Mouse (Mus musculus): ENCODE measurements around the gene Ccnc. TPM values are rescaled to one million over a fixed set of nuclear protein-coding genes. Genes with fewer than 3 reads are reported as not detected.
A peak's percentile ranks its signal among the peaks of the same experiment; 100 is the strongest.

Ccnc gene
- polyA plus RNA-seq (2012; ENCODE audit: insufficient read depth, insufficient read length, missing spikeins), result 27.5 and 27.8 TPM in 2 replicates

GRCm38 (mm10) chr4:21727615-21728165, at the start of gene Ccnc:
Gene Ccnc (plus strand): TSS chr4:21727701.
- peaks cover 5% of the 10 kb centered on the region; the same call in 1 of the 2 replicates for H3K4me1 ChIP-seq (ENCODE audit: control insufficient read depth, insufficient read depth, low read length)
- peak within 1 kb of the TSS; percentile 75 for H3K4me3 ChIP-seq (ENCODE audit: insufficient read depth, low read length)
- H3K27ac ChIP-seq (ENCODE audit: insufficient read depth, low read depth, low read length), result peak within 1 kb of the TSS; percentile 53
- TF ChIP-seq POLR2A (IDR thresholded peaks at IDR 0.05; ENCODE audit: borderline replicate concordance, low read depth, low read length) (no peak), CTCF (IDR thresholded peaks at IDR 0.05; ENCODE audit: low read depth, low read length) (no peak)

- H3K4me1 ChIP-seq (ENCODE audit: control insufficient read depth, insufficient read depth, low read length), result peaks cover 6% of the 10 kb centered on the region; the same call in 1 of the 2 replicates
- H3K4me3 ChIP-seq (ENCODE audit: insufficient read depth, low read length), result peak overlapping the region; percentile 57
- no peak for TF ChIP-seq POLR2A (IDR thresholded peaks at IDR 0.05; ENCODE audit: borderline replicate concordance, low read depth, low read length)
- TF ChIP-seq CTCF (IDR thresholded peaks at IDR 0.05; ENCODE audit: low read depth, low read length), result no peak
- no peak overlapping the region for H3K27ac ChIP-seq (ENCODE audit: insufficient read depth, low read depth, low read length)
These were observed 49.2 kb upstream of the Ccnc start for GRCm38 (mm10) chr4:21678101-21678974.

GRCm38 (mm10) chr4:21678975-21679623, 48.4 kb upstream of the Ccnc start:
- no peak overlapping the region for H3K27ac ChIP-seq (ENCODE audit: insufficient read depth, low read depth, low read length)
- H3K4me3 ChIP-seq (ENCODE audit: insufficient read depth, low read length), result peak overlapping the region; percentile 57
- no peak for TF ChIP-seq POLR2A (IDR thresholded peaks at IDR 0.05; ENCODE audit: borderline replicate concordance, low read depth, low read length)
- TF ChIP-seq CTCF (IDR thresholded peaks at IDR 0.05; ENCODE audit: low read depth, low read length), result no peak
- peaks cover 6% of the 10 kb centered on the region; the same call in 1 of the 2 replicates for H3K4me1 ChIP-seq (ENCODE audit: control insufficient read depth, insufficient read depth, low read length)

- H3K27ac ChIP-seq (ENCODE audit: insufficient read depth, low read depth, low read length), result no peak overlapping the region
- peak overlapping the region; percentile 57 for H3K4me3 ChIP-seq (ENCODE audit: insufficient read depth, low read length)
- TF ChIP-seq POLR2A (IDR thresholded peaks at IDR 0.05; ENCODE audit: borderline replicate concordance, low read depth, low read length) (no peak), CTCF (IDR thresholded peaks at IDR 0.05; ENCODE audit: low read depth, low read length) (no peak)
- H3K4me1 ChIP-seq (ENCODE audit: control insufficient read depth, insufficient read depth, low read length), result peaks cover 6% of the 10 kb centered on the region; the same call in 1 of the 2 replicates
These were observed 47.6 kb upstream of the Ccnc start for GRCm38 (mm10) chr4:21679624-21680480.

GRCm38 (mm10) chr4:21680971-21681370, 46.5 kb upstream of the Ccnc start:
- Histone ChIP-seq H3K4me3 (ENCODE audit: insufficient read depth, low read length) (no peak overlapping the region), H3K4me1 (ENCODE audit: control insufficient read depth, insufficient read depth, low read length) (peaks cover 6% of the 10 kb centered on the region; the same call in 1 of the 2 replicates), H3K27ac (ENCODE audit: insufficient read depth, low read depth, low read length) (no peak overlapping the region)
- TF ChIP-seq POLR2A (IDR thresholded peaks at IDR 0.05; ENCODE audit: borderline replicate concordance, low read depth, low read length) (no peak), CTCF (IDR thresholded peaks at IDR 0.05; ENCODE audit: low read depth, low read length) (no peak)

GRCm38 (mm10) chr4:21682421-21683150, 44.9 kb upstream of the Ccnc start:
- Histone ChIP-seq H3K4me3 (ENCODE audit: insufficient read depth, low read length) (no peak overlapping the region), H3K27ac (ENCODE audit: insufficient read depth, low read depth, low read length) (no peak overlapping the region), H3K4me1 (ENCODE audit: control insufficient read depth, insufficient read depth, low read length) (peaks cover 6% of the 10 kb centered on the region; the same call in 1 of the 2 replicates)
- TF ChIP-seq CTCF (IDR thresholded peaks at IDR 0.05; ENCODE audit: low read depth, low read length) (no peak), POLR2A (IDR thresholded peaks at IDR 0.05; ENCODE audit: borderline replicate concordance, low read depth, low read length) (no peak)

GRCm38 (mm10) chr4:21684341-21684970, 43.0 kb upstream of the Ccnc start:
- TF ChIP-seq POLR2A (IDR thresholded peaks at IDR 0.05; ENCODE audit: borderline replicate concordance, low read depth, low read length) (no peak), CTCF (IDR thresholded peaks at IDR 0.05; ENCODE audit: low read depth, low read length) (no peak)
- Histone ChIP-seq H3K4me1 (ENCODE audit: control insufficient read depth, insufficient read depth, low read length) (no peaks in the 10 kb centered on the region), H3K4me3 (ENCODE audit: insufficient read depth, low read length) (no peak overlapping the region), H3K27ac (ENCODE audit: insufficient read depth, low read depth, low read length) (no peak overlapping the region)

GRCm38 (mm10) chr4:21685595-21686091, 41.9 kb upstream of the Ccnc start, which contains the start of gene Prdm13:
Gene Prdm13 (minus strand): TSS chr4:21685963.
- Histone ChIP-seq H3K27ac (ENCODE audit: insufficient read depth, low read depth, low read length) (no peak within 1 kb of the TSS), H3K4me3 (ENCODE audit: insufficient read depth, low read length) (no peak within 1 kb of the TSS), H3K4me1 (ENCODE audit: control insufficient read depth, insufficient read depth, low read length) (no peaks in the 10 kb centered on the region)
- TF ChIP-seq CTCF (IDR thresholded peaks at IDR 0.05; ENCODE audit: low read depth, low read length), result no peak
- TF ChIP-seq POLR2A (IDR thresholded peaks at IDR 0.05; ENCODE audit: borderline replicate concordance, low read depth, low read length), result no peak

Measured in bone marrow macrophage, adult 2 months (primary cell).